Mouse (Mus musculus): Measurements from ENCODE around the gene Shmt1. TPM values are rescaled to one million over a fixed set of nuclear protein-coding genes. Genes with fewer than 3 reads are reported as not detected.

The Shmt1 gene
- polyA plus RNA-seq, 1 experiment from 2014 or later: 34.5 TPM

DNA sequence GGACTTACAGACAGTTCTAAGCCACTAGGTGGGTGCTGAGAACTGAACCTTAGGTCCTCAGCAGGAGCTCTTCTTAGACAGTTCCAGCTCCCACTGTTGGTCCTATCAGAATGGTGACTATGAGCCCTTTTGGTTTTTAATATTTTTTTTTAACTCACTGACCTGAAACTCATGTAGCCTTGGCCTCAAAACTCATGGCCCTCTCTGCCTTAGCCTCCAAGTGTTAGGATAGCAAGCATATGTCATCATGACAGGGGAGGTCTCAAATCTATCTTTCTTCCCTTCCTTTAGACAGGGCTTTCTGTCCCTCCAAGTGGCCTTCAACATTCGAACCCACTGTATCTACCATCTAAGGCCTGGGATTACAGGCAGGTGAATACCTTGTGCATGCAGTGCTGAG is 10.6 kb downstream of the Shmt1 start:
- ATAC-seq: no peak

GRCm38 (mm10) chr11:60799977-60800376 is 11.5 kb downstream of the Shmt1 start:
- Histone ChIP-seq H3K9ac (ENCODE audit: low read depth, low read length) (no peak overlapping the region), H3K4me2 (replicated peaks; ENCODE audit: low read depth) (no peak overlapping the region), H3K27me3 (replicated peaks; ENCODE audit: control insufficient read depth, insufficient read depth, low read length) (no peaks in the 10 kb centered on the region), H3K4me3 (ENCODE audit: low read depth, low read length) (no peak overlapping the region), H3K36me3 (ENCODE audit: control insufficient read depth, insufficient read depth) (peaks cover 35% of the 10 kb centered on the region), H3K27ac (ENCODE audit: low read depth, low read length) (no peak overlapping the region), H3K4me1 (replicated peaks; ENCODE audit: control insufficient read depth, insufficient read depth, low read length) (no peaks in the 10 kb centered on the region), H3K9me3 (ENCODE audit: control insufficient read depth) (no peaks in the 10 kb centered on the region)
- TF ChIP-seq CTCF (IDR thresholded peaks at IDR 0.05; ENCODE audit: low read depth): 0 out of 2 replicates have a peak, but pooled peaks have one; percentile 18
- no peak for ATAC-seq
- WGBS: 80% methylated on average over 4 of the region's 4 CpGs

More for the DNA sequence above, 10.6 kb downstream of the Shmt1 start:
- Histone ChIP-seq H3K4me1 (replicated peaks; ENCODE audit: control insufficient read depth, insufficient read depth, low read length) (no peaks in the 10 kb centered on the region), H3K9ac (ENCODE audit: low read depth, low read length) (no peak overlapping the region), H3K4me3 (ENCODE audit: low read depth, low read length) (no peak overlapping the region), H3K36me3 (ENCODE audit: control insufficient read depth, insufficient read depth) (peaks cover 33% of the 10 kb centered on the region), H3K9me3 (ENCODE audit: control insufficient read depth) (no peaks in the 10 kb centered on the region), H3K4me2 (replicated peaks; ENCODE audit: low read depth) (no peak overlapping the region), H3K27me3 (replicated peaks; ENCODE audit: control insufficient read depth, insufficient read depth, low read length) (no peaks in the 10 kb centered on the region), H3K27ac (ENCODE audit: low read depth, low read length) (no peak overlapping the region)
- 94% methylated on average over 1 of the region's 1 CpGs for WGBS
- no peak for TF ChIP-seq CTCF (IDR thresholded peaks at IDR 0.05; ENCODE audit: low read depth)

DNA sequence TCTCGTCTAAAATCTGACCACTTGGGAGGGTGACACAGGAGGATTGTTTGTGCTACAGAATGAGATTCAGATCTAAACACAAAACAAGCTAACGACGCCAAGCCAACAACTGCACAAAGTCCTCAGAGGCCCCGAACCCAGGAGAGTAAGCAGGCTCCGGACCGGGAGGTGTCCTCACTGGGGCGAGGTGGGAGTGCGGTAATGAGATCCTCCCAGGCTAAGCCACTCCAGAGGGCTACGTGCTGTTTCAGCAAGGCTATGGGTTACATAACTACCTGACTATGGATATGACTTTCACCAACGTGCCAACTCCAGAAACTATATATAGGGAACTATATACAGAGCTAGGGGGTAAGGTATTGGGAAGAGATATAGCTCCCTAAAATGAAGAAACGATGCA is 15.2 kb downstream of the Shmt1 start:
- WGBS: 84% methylated on average over 11 of the region's 11 CpGs
- Histone ChIP-seq H3K27me3 (replicated peaks; ENCODE audit: control insufficient read depth, insufficient read depth, low read length) (no peaks in the 10 kb centered on the region), H3K9me3 (ENCODE audit: control insufficient read depth) (no peaks in the 10 kb centered on the region), H3K4me1 (replicated peaks; ENCODE audit: control insufficient read depth, insufficient read depth, low read length) (no peaks in the 10 kb centered on the region), H3K4me2 (replicated peaks; ENCODE audit: low read depth) (no peak overlapping the region), H3K9ac (ENCODE audit: low read depth, low read length) (no peak overlapping the region), H3K36me3 (ENCODE audit: control insufficient read depth, insufficient read depth) (peaks cover 45% of the 10 kb centered on the region), H3K27ac (ENCODE audit: low read depth, low read length) (no peak overlapping the region), H3K4me3 (ENCODE audit: low read depth, low read length) (no peak overlapping the region)
- TF ChIP-seq CTCF (IDR thresholded peaks at IDR 0.05; ENCODE audit: low read depth): no peak
- ATAC-seq: no peak

GRCm38 (mm10) chr11:60790472-60790871 is 21.0 kb downstream of the Shmt1 start:
- Histone ChIP-seq H3K27ac (ENCODE audit: low read depth, low read length) (no peak overlapping the region), H3K4me3 (ENCODE audit: low read depth, low read length) (no peak overlapping the region), H3K4me1 (replicated peaks; ENCODE audit: control insufficient read depth, insufficient read depth, low read length) (no peaks in the 10 kb centered on the region), H3K9me3 (ENCODE audit: control insufficient read depth) (no peaks in the 10 kb centered on the region), H3K36me3 (ENCODE audit: control insufficient read depth, insufficient read depth) (peaks cover 61% of the 10 kb centered on the region), H3K27me3 (replicated peaks; ENCODE audit: control insufficient read depth, insufficient read depth, low read length) (no peaks in the 10 kb centered on the region), H3K9ac (ENCODE audit: low read depth, low read length) (no peak overlapping the region), H3K4me2 (replicated peaks; ENCODE audit: low read depth) (no peak overlapping the region)
- no peak for TF ChIP-seq CTCF (IDR thresholded peaks at IDR 0.05; ENCODE audit: low read depth)
- no peak for ATAC-seq
- 75% methylated on average over 2 of the region's 2 CpGs for WGBS

DNA sequence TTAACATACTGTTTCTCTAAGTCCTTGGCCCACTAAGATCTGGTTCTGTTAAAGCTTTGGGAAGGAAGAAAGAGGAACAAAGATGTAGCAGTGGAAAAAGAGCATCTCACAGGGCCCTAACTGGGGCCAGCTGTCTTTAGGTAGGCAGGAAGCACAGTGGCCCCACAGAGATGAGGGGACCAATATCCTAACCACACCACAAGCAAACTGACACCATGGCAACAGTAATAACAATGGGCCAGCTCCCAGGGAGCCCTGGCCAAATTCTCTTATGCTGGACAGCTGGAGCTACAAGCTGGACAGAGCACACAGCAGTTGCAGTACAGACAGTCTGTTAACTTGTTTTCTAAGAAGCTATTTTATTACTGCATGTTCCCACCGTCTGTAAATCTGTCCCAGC is 23.9 kb downstream of the Shmt1 start:
- ATAC-seq: no peak

DNA sequence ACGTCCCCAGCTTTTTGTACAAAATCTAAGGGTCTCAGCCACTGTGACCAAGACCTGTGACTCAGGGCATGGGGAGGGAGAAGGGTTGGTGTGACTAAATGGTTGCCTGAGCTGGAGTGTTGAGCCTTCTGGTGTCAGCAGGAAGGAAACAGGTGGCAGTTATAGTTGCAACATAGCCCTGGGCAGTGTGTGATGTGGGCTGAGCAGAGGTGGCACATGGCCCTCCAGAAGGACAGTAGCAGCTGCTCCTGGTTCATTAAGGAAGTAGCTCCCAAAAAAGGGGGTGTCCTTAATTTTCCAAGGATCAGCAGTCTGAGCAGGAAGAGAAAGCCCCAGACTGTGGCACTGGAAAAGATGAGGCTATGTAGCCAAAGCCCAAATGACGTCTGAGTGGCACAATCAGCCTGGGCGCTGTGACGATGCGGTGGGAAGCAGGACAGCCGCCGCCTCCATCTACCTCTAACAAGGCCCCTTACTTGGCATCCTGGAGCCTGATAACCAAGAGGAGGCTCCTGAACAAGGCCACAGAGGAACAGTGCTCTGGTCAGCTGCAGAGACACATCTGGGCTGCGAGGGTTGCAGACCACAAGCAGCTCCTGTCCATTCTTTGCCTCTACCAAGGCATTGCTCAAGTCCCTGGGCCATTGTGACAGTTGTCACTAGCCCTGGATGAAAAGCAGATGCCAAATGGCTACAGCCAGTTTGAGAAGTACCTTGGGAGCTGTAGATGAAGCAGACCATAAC is 27.2 kb downstream of the Shmt1 start:
- TF ChIP-seq CTCF (IDR thresholded peaks at IDR 0.05; ENCODE audit: low read depth): no peak
- WGBS: 84% methylated on average over 8 of the region's 8 CpGs

More for the DNA sequence above, 23.9 kb downstream of the Shmt1 start:
- no peak overlapping the region for H3K9ac ChIP-seq (ENCODE audit: low read depth, low read length)
- no peak overlapping the region for H3K27ac ChIP-seq (ENCODE audit: low read depth, low read length)
- no peak overlapping the region for H3K4me3 ChIP-seq (ENCODE audit: low read depth, low read length)
- TF ChIP-seq CTCF (IDR thresholded peaks at IDR 0.05; ENCODE audit: low read depth): no peak
- H3K27me3 ChIP-seq (replicated peaks; ENCODE audit: control insufficient read depth, insufficient read depth, low read length): no peaks in the 10 kb centered on the region
- 63% methylated on average over 1 of the region's 1 CpGs for WGBS
- no peak overlapping the region for H3K4me2 ChIP-seq (replicated peaks; ENCODE audit: low read depth)
- H3K4me1 ChIP-seq (replicated peaks; ENCODE audit: control insufficient read depth, insufficient read depth, low read length): no peaks in the 10 kb centered on the region
- peaks cover 62% of the 10 kb centered on the region for H3K36me3 ChIP-seq (ENCODE audit: control insufficient read depth, insufficient read depth)
- no peaks in the 10 kb centered on the region for H3K9me3 ChIP-seq (ENCODE audit: control insufficient read depth)

More for the DNA sequence above, 27.2 kb downstream of the Shmt1 start:
- H3K9me3 ChIP-seq (ENCODE audit: control insufficient read depth): no peaks in the 10 kb centered on the region
- H3K4me2 ChIP-seq (replicated peaks; ENCODE audit: low read depth): no peak overlapping the region
- ATAC-seq: no peak
- H3K4me1 ChIP-seq (replicated peaks; ENCODE audit: control insufficient read depth, insufficient read depth, low read length): peaks cover 15% of the 10 kb centered on the region; the same call in 1 of the 2 replicates
- no peak overlapping the region for H3K9ac ChIP-seq (ENCODE audit: low read depth, low read length)
- no peaks in the 10 kb centered on the region for H3K27me3 ChIP-seq (replicated peaks; ENCODE audit: control insufficient read depth, insufficient read depth, low read length)
- H3K4me3 ChIP-seq (ENCODE audit: low read depth, low read length): no peak overlapping the region
- H3K36me3 ChIP-seq (ENCODE audit: control insufficient read depth, insufficient read depth): peaks cover 55% of the 10 kb centered on the region
- no peak overlapping the region for H3K27ac ChIP-seq (ENCODE audit: low read depth, low read length)
